Mouse (Mus musculus) adrenal gland, postnatal 4 days (tissue): ENCODE measurements around the gene Hrh1. TPM values are rescaled to one million over a fixed set of nuclear protein-coding genes. Genes with fewer than 3 reads are reported as not detected.

Experiments used
- DNase-seq, 2 experiments: peaks; one replicate each; pipeline ENCODE4 v3.0.0; 2021 to 2022; ENCODE audit warnings: low spot score in 2 of 2, mixed read lengths in 2 of 2
- long read RNA-seq, 2 experiments: library from polyadenylated mRNA; stranded (forward); transcript quantifications; one replicate each; pipeline ENCODE4 v2.0.0; 2021
- total RNA-seq, 2 experiments: library from RNA; stranded (reverse); gene quantifications; 2 replicates each; pipeline ENCODE4 v1.2.3; 2021

Gene Hrh1
- 1 to 10 TPM; 1.2 to 2.1 TPM for total RNA-seq
- long read RNA-seq, experiment 1, result 0 reads
- long read RNA-seq, experiment 2, partial matches to known transcripts, result 0 of 3 reads
- long read RNA-seq, experiment 2, other reads (novel, unspliced or antisense), result 2 of 3 reads

- DNase-seq, result no peak
Measured at GRCm38 (mm10) chr6:114397691-114398217, at the start of gene Hrh1. Gene Hrh1 (plus strand): TSS chr6:114397936.

GRCm38 (mm10) chr6:114354635-114355034 is 43.1 kb upstream of the Hrh1 start:
- DNase-seq, result no peak

DNA sequence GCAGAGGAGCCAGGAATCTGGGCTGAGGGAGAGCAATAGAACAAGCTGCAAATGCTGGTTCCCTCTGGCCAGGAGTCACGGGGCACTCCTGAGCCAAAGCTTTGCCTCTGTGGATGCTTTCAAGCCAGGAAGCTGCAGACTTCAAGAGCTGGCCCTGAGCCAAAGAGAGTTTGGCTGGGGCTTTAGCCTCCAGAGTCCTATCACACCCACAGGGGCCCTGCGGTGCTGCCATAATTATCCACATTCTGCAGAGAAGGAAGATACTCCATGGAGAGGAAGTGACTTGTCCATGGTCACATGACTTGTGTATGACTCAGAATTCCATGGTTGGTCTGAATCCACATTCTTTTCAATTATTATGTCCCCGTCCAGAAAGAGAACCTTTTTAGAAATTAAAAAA is 39.6 kb upstream of the Hrh1 start:
- no peak for DNase-seq

- DNase-seq, result no peak
Measured at GRCm38 (mm10) chr6:114362355-114362754, 35.4 kb upstream of the Hrh1 start.

- no peak for DNase-seq
Measured at GRCm38 (mm10) chr6:114363740-114364139, 34.0 kb upstream of the Hrh1 start.

GRCm38 (mm10) chr6:114364734-114365133 is 33.0 kb upstream of the Hrh1 start:
- no peak for DNase-seq

GRCm38 (mm10) chr6:114366191-114366590 is 31.5 kb upstream of the Hrh1 start:
- DNase-seq, result no peak

GRCm38 (mm10) chr6:114367681-114368080 is 30.1 kb upstream of the Hrh1 start:
- DNase-seq, result no peak

DNA sequence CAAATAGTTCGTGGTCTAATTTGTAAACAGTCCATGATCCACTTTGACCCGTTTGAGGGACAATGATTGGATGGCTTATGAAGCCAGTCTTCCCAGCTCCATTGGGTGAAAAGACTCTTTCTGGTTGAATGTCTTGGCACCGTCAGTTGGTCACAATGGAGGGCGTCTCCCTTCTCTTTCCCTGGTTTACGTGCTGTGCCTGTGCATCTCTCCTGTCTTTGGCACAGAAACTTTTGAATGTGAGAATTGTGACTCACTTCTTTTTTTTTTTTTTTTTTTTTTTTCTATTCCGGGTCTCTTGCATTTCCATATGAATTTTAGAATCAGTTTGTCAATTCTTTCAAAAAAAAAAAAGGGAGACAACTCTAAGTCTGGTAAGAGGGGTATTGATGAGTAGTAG is 29.5 kb upstream of the Hrh1 start:
- DNase-seq, result no peak

DNA sequence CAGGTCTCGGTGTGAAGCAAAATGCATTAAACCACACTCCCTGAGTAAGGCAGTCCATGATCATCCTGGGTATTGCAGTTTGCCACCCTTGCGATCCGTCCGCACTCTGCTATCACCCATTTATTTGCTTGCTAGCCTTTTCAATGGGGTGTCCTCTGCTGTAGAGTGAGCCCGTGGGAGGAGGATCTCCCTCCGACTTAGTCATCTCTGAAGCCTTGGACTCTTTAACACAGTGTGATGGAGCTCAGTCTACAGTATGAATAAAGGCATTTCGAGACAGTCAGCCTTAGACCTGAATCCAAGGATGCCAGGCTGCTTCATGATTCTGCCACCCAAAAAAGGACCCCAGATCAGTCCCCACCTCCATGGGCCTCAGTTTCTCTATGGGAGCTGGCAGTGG is 25.0 kb upstream of the Hrh1 start:
- no peak for DNase-seq

GRCm38 (mm10) chr6:114380872-114381271 is 16.9 kb upstream of the Hrh1 start:
- no peak for DNase-seq

GRCm38 (mm10) chr6:114387320-114387719 is 10.4 kb upstream of the Hrh1 start:
- no peak for DNase-seq

- DNase-seq, result no peak
Measured at GRCm38 (mm10) chr6:114387855-114388254, 9.9 kb upstream of the Hrh1 start.

DNA sequence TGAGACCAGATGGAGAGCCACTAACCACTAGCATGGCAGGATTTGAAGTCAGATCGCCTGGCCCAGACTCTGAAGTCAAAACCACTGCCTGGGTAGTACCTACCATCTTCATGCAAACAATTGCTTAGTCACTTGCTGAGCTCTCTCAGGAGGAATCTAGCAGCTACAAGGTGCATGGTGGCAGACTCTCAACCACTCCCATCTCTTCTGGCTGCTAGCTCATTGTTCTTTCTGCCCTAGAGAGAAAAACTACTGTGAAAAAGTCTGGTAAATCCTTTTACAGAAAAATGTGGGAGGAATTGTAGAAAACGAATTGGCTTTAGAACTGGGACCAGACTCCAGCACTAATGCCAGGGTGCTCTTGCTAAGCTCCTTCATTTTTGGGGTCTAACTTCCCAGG is 7.6 kb upstream of the Hrh1 start:
- DNase-seq, result no peak

DNA sequence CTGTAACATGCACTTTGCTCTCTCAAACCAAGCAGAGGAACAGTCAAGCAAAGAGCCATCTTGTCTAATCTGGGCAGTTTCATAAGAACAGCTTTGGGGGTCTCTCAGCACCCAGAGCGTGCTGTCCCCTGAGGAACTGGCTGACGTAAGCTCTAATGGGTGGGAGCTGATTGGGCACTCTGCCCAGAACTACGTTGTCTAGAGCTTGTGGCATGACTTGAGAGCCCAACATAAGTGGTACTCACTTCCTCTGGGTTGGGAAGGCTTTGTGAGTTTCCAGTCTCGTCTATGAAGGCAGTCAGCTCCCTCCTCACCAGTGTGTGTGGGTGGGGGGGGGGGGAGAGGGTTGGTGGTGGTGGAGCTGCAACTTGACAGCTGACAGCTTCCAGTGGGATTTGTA is 2.8 kb upstream of the Hrh1 start:
- DNase-seq, result no peak

GRCm38 (mm10) chr6:114396605-114397004 is 1.1 kb upstream of the Hrh1 start:
- DNase-seq, result no peak

DNA sequence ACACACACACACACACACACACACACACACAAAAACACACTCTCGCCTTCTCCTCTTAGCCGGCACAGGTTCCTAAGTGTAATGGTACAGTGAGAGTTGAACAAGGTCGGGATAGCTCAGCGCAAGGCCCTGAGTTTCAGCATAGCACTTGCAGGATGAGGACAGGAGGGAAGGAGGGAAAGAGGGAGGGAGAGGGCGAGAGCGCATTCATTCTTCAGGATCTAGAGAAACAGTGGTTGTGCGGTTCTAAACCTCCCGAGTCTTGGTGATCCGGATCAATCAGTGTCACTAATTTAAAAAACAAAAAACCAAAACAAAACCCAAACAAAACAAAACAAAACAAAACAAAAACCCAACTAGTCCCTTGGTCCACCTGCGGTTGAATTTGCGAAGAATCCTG is 456 bp upstream of the Hrh1 start:
- DNase-seq, result no peak

DNA sequence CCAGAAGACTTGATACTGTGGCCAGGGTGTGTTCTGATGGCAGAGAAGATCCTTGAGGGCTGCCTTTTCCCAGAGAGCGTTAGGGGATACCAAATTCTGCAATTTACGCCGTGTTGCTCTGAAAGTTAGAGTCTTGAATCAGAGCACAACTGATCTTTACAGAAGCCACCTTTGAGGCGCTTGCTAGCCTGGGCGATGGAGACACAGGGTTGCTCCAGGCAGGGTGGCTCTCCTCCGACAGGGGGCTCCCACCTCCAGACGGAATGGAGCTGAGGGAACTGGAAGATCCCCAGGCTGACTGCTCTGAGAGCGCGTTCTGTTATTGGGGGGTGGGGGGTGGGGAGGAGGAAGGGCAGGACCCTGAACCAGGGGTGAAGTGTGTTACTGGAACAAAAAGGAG is 890 bp downstream of the Hrh1 start:
- DNase-seq, result no peak

- no peak for DNase-seq
Measured at GRCm38 (mm10) chr6:114400387-114400786, 2.7 kb downstream of the Hrh1 start.

DNA sequence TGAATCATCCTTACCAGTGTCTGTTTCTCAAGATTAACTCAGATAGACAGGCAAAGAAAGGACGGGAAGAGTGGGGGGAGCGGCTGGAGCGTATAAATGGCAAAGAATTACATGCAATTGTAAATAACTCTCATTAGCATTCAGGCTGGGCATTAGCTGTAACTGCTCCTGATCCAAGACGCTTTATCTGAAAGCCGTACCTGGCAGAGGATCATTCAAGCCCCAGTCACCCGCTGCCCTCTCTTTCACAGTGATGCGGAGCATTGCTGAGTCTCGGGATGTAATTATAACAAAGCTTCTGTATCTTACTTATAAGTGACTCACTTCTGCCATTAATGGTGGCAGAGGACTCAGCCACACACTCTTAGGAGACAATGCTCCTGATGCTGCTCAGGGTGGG is 3.1 kb downstream of the Hrh1 start:
- DNase-seq, result no peak

DNA sequence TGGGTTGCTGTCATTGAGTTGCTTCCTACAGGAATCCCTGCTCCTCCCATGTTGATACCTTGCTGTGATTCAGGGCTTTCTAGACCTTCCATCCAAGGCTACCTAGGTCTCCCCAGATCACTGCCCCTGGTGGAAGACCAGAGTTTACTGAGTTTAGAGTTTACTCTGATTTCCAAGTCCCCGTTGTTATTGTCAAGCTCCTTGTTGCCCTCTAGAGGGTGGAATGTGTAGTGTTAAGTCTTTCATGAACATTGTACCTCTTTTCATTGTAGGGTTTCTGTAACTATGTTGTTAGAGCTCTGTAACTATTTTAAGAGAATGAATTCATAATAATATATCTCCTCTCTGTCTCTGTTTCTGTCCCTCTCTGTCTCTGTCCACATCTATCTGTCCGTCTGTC is 4.4 kb downstream of the Hrh1 start:
- DNase-seq, result no peak

DNA sequence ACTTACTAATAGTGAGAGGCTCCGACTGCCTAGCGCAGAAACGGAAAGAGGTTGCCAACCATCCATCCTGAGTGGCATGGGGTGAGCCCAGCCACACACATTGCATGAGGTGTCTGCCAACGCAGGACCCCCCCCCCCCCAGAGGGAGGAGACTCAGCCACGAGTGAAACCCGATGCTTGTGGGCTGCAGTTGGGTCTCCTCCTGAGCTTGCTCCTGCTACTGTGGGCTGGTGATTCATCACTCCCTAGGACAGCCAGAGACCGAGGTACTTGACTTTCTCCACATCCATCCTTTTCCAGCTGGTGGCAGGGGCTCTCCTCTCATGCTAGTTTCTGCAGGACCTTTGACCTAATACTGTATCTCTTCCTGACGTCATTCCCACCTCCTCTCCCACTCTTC is 5.9 kb downstream of the Hrh1 start:
- no peak for DNase-seq

DNA sequence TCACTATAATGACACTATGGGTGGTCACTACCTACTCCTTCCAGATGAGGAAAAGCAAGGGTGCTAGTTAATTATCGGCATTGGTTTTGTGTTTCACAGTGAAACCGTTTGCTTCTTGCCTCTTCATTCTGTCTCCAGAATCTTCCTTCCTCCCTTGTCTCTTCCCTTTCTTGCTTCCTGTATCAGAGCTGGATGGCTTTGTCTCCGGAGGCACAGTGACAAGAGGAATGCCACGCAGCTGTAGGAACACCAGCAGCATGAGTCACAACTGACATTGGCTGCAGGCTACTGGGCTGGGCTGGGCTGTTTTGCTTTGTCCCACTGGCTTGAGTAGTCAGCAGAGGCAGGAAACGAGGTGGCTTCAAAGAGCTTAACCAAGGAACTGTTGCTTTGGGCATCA is 6.4 kb downstream of the Hrh1 start:
- DNase-seq, result no peak
